Mouse (Mus musculus) intestine, postnatal 0 days (tissue): ENCODE measurements around the gene Mtm1. TPM values are rescaled to one million over a fixed set of nuclear protein-coding genes. Genes with fewer than 3 reads are reported as not detected.

ENCODE experiments used
- ATAC-seq: fragments of 200-750 bp; cut with Nextera tagmentation; 2 replicates; pipeline ENCODE4 v1.8.0; 2017; ENCODE audit warnings: mild to moderate bottlenecking, moderate TSS enrichment, moderate library complexity
- H3K27ac ChIP-seq: fragments of 300-500 bp; sonication (generic); 2 replicates; pipeline ENCODE4 v1.5.1; 2014; ENCODE audit warnings: mild to moderate bottlenecking, low read depth, low read length, moderate library complexity
- H3K27me3 ChIP-seq: fragments of 300-500 bp; sonication (generic); replicated peaks from 2 replicates; pipeline ENCODE4 v1.6.1; 2014; ENCODE audit warnings: low read length, mixed read lengths; ENCODE audit not compliant: control insufficient read depth, insufficient read depth
- H3K36me3 ChIP-seq: fragments of 300-500 bp; sonication (generic); 2 replicates; pipeline ENCODE4 v1.6.1; 2014; ENCODE audit warnings: mild to moderate bottlenecking, moderate library complexity; ENCODE audit not compliant: control insufficient read depth, insufficient read depth
- H3K4me1 ChIP-seq: fragments of 300-500 bp; sonication (generic); replicated peaks from 2 replicates; pipeline ENCODE4 v1.6.1; 2014; ENCODE audit warnings: antibody characterized with exemption, low read length, mixed read lengths; ENCODE audit not compliant: control insufficient read depth, insufficient read depth
- H3K4me2 ChIP-seq: fragments of 300-500 bp; sonication (generic); replicated peaks from 2 replicates; pipeline ENCODE4 v1.6.1; 2014; ENCODE audit warnings: low read depth, mild to moderate bottlenecking, moderate library complexity
- H3K4me3 ChIP-seq: fragments of 300-500 bp; sonication (generic); 2 replicates; pipeline ENCODE4 v1.5.1; 2014; ENCODE audit warnings: low read depth, low read length
- H3K9ac ChIP-seq: fragments of 300-500 bp; sonication (generic); 2 replicates; pipeline ENCODE4 v1.6.1; 2014; ENCODE audit warnings: mild to moderate bottlenecking, low read depth, low read length
- H3K9me3 ChIP-seq: fragments of 300-500 bp; sonication (generic); 2 replicates; pipeline ENCODE4 v1.6.1; 2016; ENCODE audit warnings: mixed run types; ENCODE audit not compliant: control insufficient read depth
- CTCF ChIP-seq: sonication (generic); IDR thresholded peaks from 2 replicates; pipeline ENCODE4 v1.5.1; 2016; ENCODE audit warnings: low read depth, mild to moderate bottlenecking, control low read depth, antibody characterized with exemption, moderate library complexity
- WGBS: fragments of 180-500 bp; shearing (Covaris S2); extraction: QIAGEN DNeasy Blood & Tissue Kit; methylation state at CpG from one replicate; pipeline ENCODE4 v1.1.7; 2014; 5-methylcytosine and 5-hydroxymethylcytosine counted together
- polyA plus RNA-seq: library from polyadenylated mRNA; unstranded; fragments of >200 nt; fragmentation: Nextera tagmentation; extraction: Ambion mirVana; gene quantifications from 2 replicates; pipeline ENCODE4 v1.2.1, GENCODE M21; 2015

The Mtm1 gene
- polyA plus RNA-seq, 1 experiment from 2014 or later, result 18.0 TPM

GRCm38 (mm10) chrX:71220896-71221295 lies 10.3 kb downstream of the Mtm1 start:
- H3K4me2 ChIP-seq, result no peak overlapping the region
- 0 out of 2 replicates have a peak, but pooled peaks cover 2% of the 10 kb centered on the region for H3K4me1 ChIP-seq
- H3K9ac ChIP-seq, result no peak overlapping the region
- TF ChIP-seq CTCF, result no peak
- H3K4me3 ChIP-seq, result no peak overlapping the region
- no peak for ATAC-seq
- no peaks in the 10 kb centered on the region for H3K9me3 ChIP-seq
- 63% methylated on average over 3 of the region's 3 CpGs for WGBS
- no peaks in the 10 kb centered on the region for H3K36me3 ChIP-seq
- no peaks in the 10 kb centered on the region for H3K27me3 ChIP-seq
- no peak overlapping the region for H3K27ac ChIP-seq

GRCm38 (mm10) chrX:71222648-71223408 lies 12.3 kb downstream of the Mtm1 start:
- WGBS, result 62% methylated on average over 4 of the region's 4 CpGs
- Histone ChIP-seq H3K4me3 (no peak overlapping the region), H3K27me3 (no peaks in the 10 kb centered on the region), H3K9me3 (no peaks in the 10 kb centered on the region), H3K4me1 (0 out of 2 replicates have a peak, but pooled peaks cover 2% of the 10 kb centered on the region), H3K4me2 (no peak overlapping the region), H3K27ac (no peak overlapping the region), H3K36me3 (no peaks in the 10 kb centered on the region), H3K9ac (no peak overlapping the region)
- TF ChIP-seq CTCF, result no peak
- no peak for ATAC-seq

- 63% methylated on average over 5 of the region's 5 CpGs for WGBS
- no peak for TF ChIP-seq CTCF
- no peak for ATAC-seq
Measured at GRCm38 (mm10) chrX:71226881-71227280, 16.3 kb downstream of the Mtm1 start.

GRCm38 (mm10) chrX:71228200-71228599 lies 17.6 kb downstream of the Mtm1 start:
- no peak overlapping the region for H3K27ac ChIP-seq
- no peaks in the 10 kb centered on the region for H3K4me1 ChIP-seq
- H3K9me3 ChIP-seq, result no peaks in the 10 kb centered on the region
- TF ChIP-seq CTCF, result no peak
- ATAC-seq, result 0 out of 2 replicates have a peak, but pooled peaks have one; percentile 16
- no peaks in the 10 kb centered on the region for H3K36me3 ChIP-seq
- H3K4me2 ChIP-seq, result no peak overlapping the region
- no peak overlapping the region for H3K9ac ChIP-seq
- no peaks in the 10 kb centered on the region for H3K27me3 ChIP-seq
- WGBS, result 52% methylated on average over 3 of the region's 3 CpGs
- H3K4me3 ChIP-seq, result no peak overlapping the region

More at GRCm38 (mm10) chrX:71226881-71227280, 16.3 kb downstream of the Mtm1 start:
- Histone ChIP-seq H3K27me3 (no peaks in the 10 kb centered on the region), H3K4me3 (no peak overlapping the region), H3K27ac (no peak overlapping the region), H3K4me2 (no peak overlapping the region), H3K9me3 (no peaks in the 10 kb centered on the region), H3K9ac (no peak overlapping the region), H3K4me1 (no peaks in the 10 kb centered on the region), H3K36me3 (no peaks in the 10 kb centered on the region)

- no peak for ATAC-seq
- H3K4me3 ChIP-seq, result no peak overlapping the region
- H3K36me3 ChIP-seq, result no peaks in the 10 kb centered on the region
- H3K9me3 ChIP-seq, result no peaks in the 10 kb centered on the region
- no peak overlapping the region for H3K4me2 ChIP-seq
- WGBS, result 69% methylated on average over 2 of the region's 2 CpGs
- H3K4me1 ChIP-seq, result no peaks in the 10 kb centered on the region
- H3K9ac ChIP-seq, result no peak overlapping the region
- no peak overlapping the region for H3K27ac ChIP-seq
- no peaks in the 10 kb centered on the region for H3K27me3 ChIP-seq
- TF ChIP-seq CTCF, result no peak
Measured at GRCm38 (mm10) chrX:71230847-71231246, 20.3 kb downstream of the Mtm1 start.

GRCm38 (mm10) chrX:71256422-71256821 lies 45.9 kb downstream of the Mtm1 start:
- Histone ChIP-seq H3K36me3 (peaks cover 7% of the 10 kb centered on the region; the same call in 1 of the 2 replicates), H3K9ac (no peak overlapping the region), H3K9me3 (no peaks in the 10 kb centered on the region), H3K4me1 (no peaks in the 10 kb centered on the region), H3K4me3 (no peak overlapping the region), H3K27me3 (no peaks in the 10 kb centered on the region), H3K27ac (no peak overlapping the region), H3K4me2 (no peak overlapping the region)
- TF ChIP-seq CTCF, result no peak
- ATAC-seq, result no peak
- 67% methylated on average over 1 of the region's 1 CpGs for WGBS
